Mouse (Mus musculus) CH12.LX (cell line): ENCODE results near the gene Tmem198. TPM values are rescaled to one million over a fixed set of nuclear protein-coding genes. Genes with fewer than 3 reads are reported as not detected.

Source experiments
- DNase-seq: peaks from one replicate; pipeline ENCODE4 v3.0.0-alpha.2; 2013; ENCODE audit errors: extremely low read depth
- H3K27ac ChIP-seq: 2 replicates; pipeline ENCODE4 v1.5.1; 2012; ENCODE audit warnings: low read depth, mild to moderate bottlenecking, control low read depth, moderate library complexity; ENCODE audit not compliant: insufficient read depth
- H3K27me3 ChIP-seq: replicated peaks from 2 replicates; pipeline ENCODE3; 2012; ENCODE audit warnings: inconsistent platforms
- H3K36me3 ChIP-seq, 2 experiments: replicated peaks in 1 of 2; 2 replicates each; pipeline versions ENCODE3 to v1.6.1; 2012; ENCODE audit warnings: inconsistent platforms in 1 of 2, low read length in 1 of 2, mild to moderate bottlenecking in 1 of 2, mixed read lengths in 1 of 2, moderate library complexity in 1 of 2; ENCODE audit not compliant: control insufficient read depth in 1 of 2, insufficient read depth in 1 of 2
- H3K4me1 ChIP-seq, 2 experiments: 2 replicates each; pipeline ENCODE4 v1.6.1; 2012; ENCODE audit warnings: inconsistent platforms in 1 of 2, moderate library complexity in 1 of 2; ENCODE audit not compliant: insufficient read depth in 2 of 2, control insufficient read depth in 1 of 2
- H3K4me2 ChIP-seq: 2 replicates; pipeline ENCODE4 v1.6.1; 2012; ENCODE audit warnings: low read depth, mild to moderate bottlenecking, control low read depth; ENCODE audit not compliant: poor library complexity, insufficient read depth, severe bottlenecking
- H3K4me3 ChIP-seq, 3 experiments: fragments of 150-350 bp in 1 of 3; sonication (generic) in 1 of 3; replicated peaks in 1 of 3; 2 replicates each; pipeline versions ENCODE3 to v1.5.1; 2011 to 2012; ENCODE audit warnings: low read depth in 2 of 3, low read length in 2 of 3, mild to moderate bottlenecking in 2 of 3, moderate library complexity in 2 of 3, control low read depth in 1 of 3, improper control_type of control experiment in 1 of 3, inconsistent platforms in 1 of 3, mixed read lengths in 1 of 3; ENCODE audit not compliant: poor library complexity in 1 of 3
- H3K79me2 ChIP-seq: replicated peaks from 2 replicates; pipeline ENCODE4 v1.6.1; 2012; ENCODE audit warnings: mild to moderate bottlenecking, moderate library complexity; ENCODE audit not compliant: control insufficient read depth, poor library complexity, insufficient read depth, severe bottlenecking; ENCODE audit errors: extremely low read depth
- H3K9ac ChIP-seq: 2 replicates; pipeline ENCODE4 v1.6.1; 2012; ENCODE audit warnings: low read depth, mild to moderate bottlenecking, control low read depth, moderate library complexity; ENCODE audit not compliant: insufficient read depth
- H3K9me3 ChIP-seq: replicated peaks from 2 replicates; pipeline ENCODE3; 2012; ENCODE audit warnings: low read length, inconsistent platforms, mixed read lengths
- BHLHE40 ChIP-seq: IDR thresholded peaks from 2 replicates; pipeline ENCODE4 v1.6.1; 2011; ENCODE audit warnings: mild to moderate bottlenecking, low read depth, low read length, improper control_type of control experiment
- CHD1 ChIP-seq: IDR thresholded peaks from 2 replicates; pipeline ENCODE4 v1.6.1; 2012; ENCODE audit warnings: low read depth, low read length, improper control_type of control experiment, inconsistent platforms
- CTCF ChIP-seq, 2 experiments: IDR thresholded peaks in 1 of 2; conservative IDR thresholded peaks in 1 of 2; 2 replicates each; pipeline ENCODE4 v1.5.1; 2011 to 2012; ENCODE audit warnings: low read depth in 2 of 2, low read length in 2 of 2, improper control_type of control experiment in 1 of 2, inconsistent platforms in 1 of 2, mild to moderate bottlenecking in 1 of 2, moderate library complexity in 1 of 2
- E2F4 ChIP-seq: IDR thresholded peaks from 2 replicates; pipeline ENCODE4 v1.6.1; 2011; ENCODE audit warnings: low read depth, low read length, improper control_type of control experiment; ENCODE audit not compliant: insufficient replicate concordance
- GABPA ChIP-seq: IDR thresholded peaks from 2 replicates; pipeline ENCODE4 v1.6.1; 2012; ENCODE audit warnings: low read depth, low read length, improper control_type of control experiment, inconsistent platforms; ENCODE audit not compliant: insufficient replicate concordance
- IRF4 ChIP-seq: IDR thresholded peaks from 2 replicates; pipeline ENCODE4 v1.6.1; 2014; ENCODE audit warnings: low read depth, mild to moderate bottlenecking, inconsistent platforms, low read length, improper control_type of control experiment
- KAT2A ChIP-seq: IDR thresholded peaks from 2 replicates; pipeline ENCODE4 v1.6.1; 2012; ENCODE audit warnings: low read length, improper control_type of control experiment, inconsistent platforms; ENCODE audit not compliant: insufficient replicate concordance
- MAFK ChIP-seq: IDR thresholded peaks from 2 replicates; pipeline ENCODE4 v1.6.1; 2011; ENCODE audit warnings: low read length, improper control_type of control experiment; ENCODE audit not compliant: insufficient replicate concordance
- MXI1 ChIP-seq: IDR thresholded peaks from 2 replicates; pipeline ENCODE4 v1.6.1; 2011; ENCODE audit warnings: mild to moderate bottlenecking, low read depth, low read length, improper control_type of control experiment
- MYC ChIP-seq: IDR thresholded peaks from 2 replicates; pipeline ENCODE4 v1.6.1; 2011; ENCODE audit warnings: low read depth, mild to moderate bottlenecking, improper control_type of control experiment, low read length
- NRF1 ChIP-seq: IDR thresholded peaks from 2 replicates; pipeline ENCODE4 v1.6.1; 2014; ENCODE audit warnings: low read depth, mild to moderate bottlenecking, inconsistent platforms, low read length, improper control_type of control experiment, moderate library complexity
- RAD21 ChIP-seq: IDR thresholded peaks from 2 replicates; pipeline ENCODE4 v1.6.1; 2011; ENCODE audit warnings: low read depth, mild to moderate bottlenecking, low read length, improper control_type of control experiment, moderate library complexity
- RCOR1 ChIP-seq: conservative IDR thresholded peaks from 2 replicates; pipeline ENCODE4 v1.6.1; 2012; ENCODE audit warnings: low read depth, mild to moderate bottlenecking, inconsistent platforms, low read length, improper control_type of control experiment
- SIN3A ChIP-seq: IDR thresholded peaks from 2 replicates; pipeline ENCODE4 v1.6.1; 2012; ENCODE audit warnings: low read length, improper control_type of control experiment, inconsistent platforms
- SMC3 ChIP-seq: IDR thresholded peaks from 2 replicates; pipeline ENCODE4 v1.6.1; 2011; ENCODE audit warnings: low read depth, low read length, improper control_type of control experiment
- TBP ChIP-seq: conservative IDR thresholded peaks from 2 replicates; pipeline ENCODE4 v1.6.1; 2011; ENCODE audit warnings: low read depth, low read length, improper control_type of control experiment
- TCF12 ChIP-seq: IDR thresholded peaks from 2 replicates; pipeline ENCODE4 v1.6.1; 2014; ENCODE audit warnings: low read depth, mild to moderate bottlenecking, inconsistent platforms, low read length, improper control_type of control experiment
- UBTF ChIP-seq: IDR thresholded peaks from 2 replicates; pipeline ENCODE4 v1.6.1; 2012; ENCODE audit warnings: low read depth, mild to moderate bottlenecking, inconsistent platforms, low read length, improper control_type of control experiment, moderate library complexity
- USF1 ChIP-seq: IDR thresholded peaks from 2 replicates; pipeline ENCODE4 v1.6.1; 2014; ENCODE audit warnings: low read depth, mild to moderate bottlenecking, inconsistent platforms, low read length, improper control_type of control experiment
- USF2 ChIP-seq: conservative IDR thresholded peaks from 2 replicates; pipeline ENCODE4 v1.6.1; 2011; ENCODE audit warnings: low read depth, low read length, improper control_type of control experiment
- ZC3H11A ChIP-seq: IDR thresholded peaks from 2 replicates; pipeline ENCODE4 v1.6.1; 2012; ENCODE audit warnings: low read depth, mild to moderate bottlenecking, inconsistent platforms, low read length, improper control_type of control experiment
- ZMIZ1 ChIP-seq: IDR thresholded peaks from 2 replicates; pipeline ENCODE4 v1.6.1; 2012; ENCODE audit warnings: low read depth, mild to moderate bottlenecking, inconsistent platforms, low read length, improper control_type of control experiment
- ZNF384 ChIP-seq: IDR thresholded peaks from 2 replicates; pipeline ENCODE4 v1.6.1; 2012; ENCODE audit warnings: low read depth, low read length, improper control_type of control experiment, inconsistent platforms
- dilution Hi-C: fragments of 300-500 bp; cut with MboI; formaldehyde crosslinking; loops from 2 replicates; pipeline ENCODE4 v1.14.3; 2020; ENCODE audit warnings: low sequenced_read_pairs; ENCODE audit not compliant: extremely low pct_unique_long_range_greater_than_20kb, extremely low pct_ligation_motif_present
- in situ Hi-C: fragments of 300-500 bp; cut with MboI; formaldehyde crosslinking; loops from 3 replicates; pipeline ENCODE4 v1.14.3; 2019; ENCODE audit warnings: low sequenced_read_pairs, low pct_ligation_motif_present, low pct_unique_long_range_greater_than_20kb, mixed read lengths
- polyA plus RNA-seq: library from polyadenylated mRNA; unstranded; fragments of >175 nt; gene quantifications from 2 replicates; pipeline ENCODE4 v1.2.1, GENCODE M21; 2012; ENCODE audit warnings: low read depth; ENCODE audit not compliant: insufficient read length
- total RNA-seq, 2 experiments: library from RNA; depleted of rRNA; stranded (reverse); fragments of 300-350 nt in 1 of 2; fragments of >200 nt in 1 of 2; gene quantifications; 2 replicates each; pipeline ENCODE4 v1.2.3; 2012 to 2014

The Tmem198 gene
- total and polyA plus RNA-seq, 3 experiments, result 0.51 to 1.1 (median 0.80) TPM

GRCm38 (mm10) chr1:75455433-75455832 is 23.9 kb upstream of the Tmem198 start:
- dilution Hi-C loops (no loop called here), in situ Hi-C loops (loop anchor here (25.0 kb wide), 1 partner anchor 518 kb away; the partner anchor contains the start of gene Cfap65)
- no peak overlapping the region for H3K4me3 ChIP-seq
- no peak for DNase-seq
- no peak for TF ChIP-seq TCF12
- no peak for TF ChIP-seq BHLHE40
- no peak for TF ChIP-seq RAD21
- TF ChIP-seq MAFK, result no peak
- TF ChIP-seq NRF1, result no peak
- TF ChIP-seq TBP, result no peak
- TF ChIP-seq KAT2A, result no peak
- no peak for TF ChIP-seq MXI1
- TF ChIP-seq ZNF384, result no peak
- TF ChIP-seq E2F4, result no peak
- TF ChIP-seq SIN3A, result no peak
- TF ChIP-seq CHD1, result no peak
- no peak for TF ChIP-seq ZMIZ1
- no peak for TF ChIP-seq IRF4
- no peak for TF ChIP-seq UBTF
- TF ChIP-seq CTCF (conservative IDR thresholded peaks at IDR 0.05 in 1 of 2, IDR thresholded peaks at IDR 0.05 in 1 of 2; ENCODE audit: low read depth in 2 of 2, low read length in 2 of 2), result no peak
- no peak for TF ChIP-seq GABPA
- H3K27me3 ChIP-seq, result peaks cover 90% of the 10 kb centered on the region
- H3K9ac ChIP-seq, result no peak overlapping the region
- H3K79me2 ChIP-seq, result no peaks in the 10 kb centered on the region
- H3K36me3 ChIP-seq, result no peaks in the 10 kb centered on the region
- H3K9me3 ChIP-seq, result no peaks in the 10 kb centered on the region
- peaks cover 0 to 5% of the 10 kb centered on the region in 2 experiments; a peak in 1 of 4 replicates for H3K4me1 ChIP-seq
- no peak overlapping the region for H3K4me2 ChIP-seq
- no peak overlapping the region for H3K27ac ChIP-seq

GRCm38 (mm10) chr1:75455948-75456347 is 23.4 kb upstream of the Tmem198 start:
- Histone ChIP-seq H3K4me1 (peaks cover 0 to 5% of the 10 kb centered on the region in 2 experiments; a peak in 1 of 4 replicates), H3K9me3 (no peaks in the 10 kb centered on the region), H3K27ac (no peak overlapping the region), H3K36me3 (no peaks in the 10 kb centered on the region), H3K27me3 (peaks cover 84% of the 10 kb centered on the region), H3K4me3 (no peak overlapping the region), H3K79me2 (no peaks in the 10 kb centered on the region), H3K9ac (no peak overlapping the region), H3K4me2 (no peak overlapping the region)
- in situ Hi-C loops, result loop anchor here (25.0 kb wide), 1 partner anchor 519 kb away; the partner anchor contains the start of gene Cfap65
- TF ChIP-seq USF1 (no peak), BHLHE40 (no peak), USF2 (no peak), RAD21 (no peak), MYC (no peak), ZC3H11A (no peak), RCOR1 (no peak), NRF1 (no peak), CHD1 (no peak), ZMIZ1 (no peak), ZNF384 (no peak), SMC3 (no peak)
- dilution Hi-C loops, result no loop called here
- no peak for DNase-seq
